Mouse (Mus musculus): ENCODE data around the gene Cacna1c. TPM values are rescaled to one million over a fixed set of nuclear protein-coding genes. Genes with fewer than 3 reads are reported as not detected.

Cacna1c gene
- total and polyA plus RNA-seq, 2 experiments from 2014 or later, result 5.1 to 39.4 TPM

GRCm38 (mm10) chr6:118977443-118978271 lies 218.6 kb downstream of the Cacna1c start:
- Histone ChIP-seq H3K9ac (replicated peaks; ENCODE audit: low read length) (no peak overlapping the region; the same call in 1 of the 2 replicates), H3K4me2 (ENCODE audit: low read depth, low read length) (peak overlapping the region; percentile 35; the same call in 1 of the 2 replicates), H3K27ac (peak overlapping the region; percentile 74), H3K36me3 (ENCODE audit: insufficient read depth, low read length) (no peaks in the 10 kb centered on the region), H3K4me3 (ENCODE audit: low read length) (no peak overlapping the region), H3K27me3 (ENCODE audit: insufficient read depth, low read length) (no peaks in the 10 kb centered on the region), H3K4me1 (ENCODE audit: insufficient read depth, low read length) (peaks cover 21% of the 10 kb centered on the region), H3K9me3 (ENCODE audit: low read length) (no peaks in the 10 kb centered on the region)
- 14% methylated on average over 10 of the region's 10 CpGs for WGBS
- DNase-seq (ENCODE audit: low spot score), result peak; percentile 78
- peak; percentile 89 for ATAC-seq
- TF ChIP-seq CTCF (IDR thresholded peaks at IDR 0.05; ENCODE audit: low read depth), result no peak

- H3K4me2 ChIP-seq (ENCODE audit: low read depth, low read length), result no peak overlapping the region
- peaks cover 29% of the 10 kb centered on the region for H3K4me1 ChIP-seq (ENCODE audit: insufficient read depth, low read length)
- no peaks in the 10 kb centered on the region for H3K36me3 ChIP-seq (ENCODE audit: insufficient read depth, low read length)
- no peak overlapping the region for H3K9ac ChIP-seq (replicated peaks; ENCODE audit: low read length)
- no peak overlapping the region for H3K4me3 ChIP-seq (ENCODE audit: low read length)
- DNase-seq (ENCODE audit: low spot score) (no peak), ATAC-seq (no peak)
- WGBS, result 78% methylated on average over 14 of the region's 14 CpGs
- H3K27ac ChIP-seq, result 0 out of 2 replicates have a peak overlapping the region, but pooled peaks have one; percentile 74
- no peaks in the 10 kb centered on the region for H3K27me3 ChIP-seq (ENCODE audit: insufficient read depth, low read length)
- TF ChIP-seq CTCF (IDR thresholded peaks at IDR 0.05; ENCODE audit: low read depth), result no peak
- no peaks in the 10 kb centered on the region for H3K9me3 ChIP-seq (ENCODE audit: low read length)
Observed at GRCm38 (mm10) chr6:118976617-118977016, 219.6 kb downstream of the Cacna1c start.

- no peaks in the 10 kb centered on the region for H3K9me3 ChIP-seq (ENCODE audit: low read length)
- DNase-seq (ENCODE audit: low spot score) (peak; percentile 17), ATAC-seq (no peak; the same call in 1 of the 2 replicates)
- H3K27ac ChIP-seq, result no peak overlapping the region
- H3K27me3 ChIP-seq (ENCODE audit: insufficient read depth, low read length), result no peaks in the 10 kb centered on the region
- TF ChIP-seq CTCF (IDR thresholded peaks at IDR 0.05; ENCODE audit: low read depth), result no peak
- no peak overlapping the region for H3K9ac ChIP-seq (replicated peaks; ENCODE audit: low read length)
- no peaks in the 10 kb centered on the region for H3K36me3 ChIP-seq (ENCODE audit: insufficient read depth, low read length)
- no peak overlapping the region for H3K4me3 ChIP-seq (ENCODE audit: low read length)
- no peak overlapping the region for H3K4me2 ChIP-seq (ENCODE audit: low read depth, low read length)
- 42% methylated on average over 9 of the region's 10 CpGs for WGBS
- H3K4me1 ChIP-seq (ENCODE audit: insufficient read depth, low read length), result peaks cover 11% of the 10 kb centered on the region
Observed at GRCm38 (mm10) chr6:118971844-118972531, 224.2 kb downstream of the Cacna1c start.

- Histone ChIP-seq H3K27ac (no peak overlapping the region), H3K4me2 (ENCODE audit: low read depth, low read length) (no peak overlapping the region), H3K36me3 (ENCODE audit: insufficient read depth, low read length) (no peaks in the 10 kb centered on the region), H3K4me3 (ENCODE audit: low read length) (no peak overlapping the region), H3K9me3 (ENCODE audit: low read length) (no peaks in the 10 kb centered on the region), H3K9ac (replicated peaks; ENCODE audit: low read length) (no peak overlapping the region), H3K27me3 (ENCODE audit: insufficient read depth, low read length) (no peaks in the 10 kb centered on the region), H3K4me1 (ENCODE audit: insufficient read depth, low read length) (peaks cover 26% of the 10 kb centered on the region; the same call in 1 of the 2 replicates)
- 85% methylated on average over 4 of the region's 4 CpGs for WGBS
- DNase-seq (ENCODE audit: low spot score) (no peak), ATAC-seq (no peak)
- no peak for TF ChIP-seq CTCF (IDR thresholded peaks at IDR 0.05; ENCODE audit: low read depth)
Observed at GRCm38 (mm10) chr6:118968776-118969175, 227.4 kb downstream of the Cacna1c start.

GRCm38 (mm10) chr6:118966904-118967303 lies 229.3 kb downstream of the Cacna1c start:
- H3K4me3 ChIP-seq (ENCODE audit: low read length), result no peak overlapping the region
- H3K36me3 ChIP-seq (ENCODE audit: insufficient read depth, low read length), result no peaks in the 10 kb centered on the region
- no peaks in the 10 kb centered on the region for H3K9me3 ChIP-seq (ENCODE audit: low read length)
- no peak overlapping the region for H3K9ac ChIP-seq (replicated peaks; ENCODE audit: low read length)
- 54% methylated on average over 4 of the region's 4 CpGs for WGBS
- no peak for TF ChIP-seq CTCF (IDR thresholded peaks at IDR 0.05; ENCODE audit: low read depth)
- peaks cover 22% of the 10 kb centered on the region; the same call in 1 of the 2 replicates for H3K4me1 ChIP-seq (ENCODE audit: insufficient read depth, low read length)
- DNase-seq (ENCODE audit: low spot score) (peak; percentile 60), ATAC-seq (peak; percentile 67)
- H3K27me3 ChIP-seq (ENCODE audit: insufficient read depth, low read length), result no peaks in the 10 kb centered on the region
- no peak overlapping the region for H3K4me2 ChIP-seq (ENCODE audit: low read depth, low read length)
- H3K27ac ChIP-seq, result no peak overlapping the region

- H3K36me3 ChIP-seq (ENCODE audit: insufficient read depth, low read length), result no peaks in the 10 kb centered on the region
- H3K27me3 ChIP-seq (ENCODE audit: insufficient read depth, low read length), result no peaks in the 10 kb centered on the region
- peaks cover 19% of the 10 kb centered on the region; the same call in 1 of the 2 replicates for H3K4me1 ChIP-seq (ENCODE audit: insufficient read depth, low read length)
- no peak overlapping the region for H3K4me2 ChIP-seq (ENCODE audit: low read depth, low read length)
- H3K4me3 ChIP-seq (ENCODE audit: low read length), result no peak overlapping the region
- H3K9ac ChIP-seq (replicated peaks; ENCODE audit: low read length), result no peak overlapping the region
- WGBS, result 44% methylated on average over 2 of the region's 2 CpGs
- H3K27ac ChIP-seq, result 0 out of 2 replicates have a peak overlapping the region, but pooled peaks have one; percentile 36
- no peak for TF ChIP-seq CTCF (IDR thresholded peaks at IDR 0.05; ENCODE audit: low read depth)
- DNase-seq (ENCODE audit: low spot score) (peak; percentile 23), ATAC-seq (peak; percentile 75)
- no peaks in the 10 kb centered on the region for H3K9me3 ChIP-seq (ENCODE audit: low read length)
Observed at GRCm38 (mm10) chr6:118965577-118965976, 230.6 kb downstream of the Cacna1c start.

All from hindbrain, postnatal 0 days (tissue).